Mouse (Mus musculus) heart, embryonic 11.5 days (tissue): ENCODE measurements around the gene Gpx2. TPM values are rescaled to one million over a fixed set of nuclear protein-coding genes. Genes with fewer than 3 reads are reported as not detected.
A peak's percentile ranks its signal among the peaks of the same experiment; 100 is the strongest.
"Not testable (repeated sequence)": the region's sequence is repeated elsewhere in the genome, so short reads cannot be mapped to it uniquely, and the experiment has no call there.

Experiments
- ATAC-seq: fragments of 200-750 bp; cut with Nextera tagmentation; replicated peaks from 2 replicates; pipeline ENCODE4 v1.8.0; 2017; ENCODE audit warnings: moderate library complexity; ENCODE audit not compliant: insufficient number of reproducible peaks, low FRiP score, low TSS enrichment
- H3K27ac ChIP-seq: fragments of 300-500 bp; sonication (generic); 2 replicates; pipeline ENCODE4 v1.5.1; 2014; ENCODE audit warnings: mild to moderate bottlenecking, low read depth, low read length
- H3K27me3 ChIP-seq: fragments of 300-500 bp; sonication (generic); 2 replicates; pipeline ENCODE4 v1.6.1; 2014; ENCODE audit warnings: mild to moderate bottlenecking, low read length, mixed read lengths; ENCODE audit not compliant: control insufficient read depth, insufficient read depth
- H3K36me3 ChIP-seq: fragments of 300-500 bp; sonication (generic); 2 replicates; pipeline ENCODE4 v1.6.1; 2014; ENCODE audit warnings: mild to moderate bottlenecking, low read length, moderate library complexity, mixed read lengths; ENCODE audit not compliant: control insufficient read depth, insufficient read depth
- H3K4me1 ChIP-seq: fragments of 300-500 bp; sonication (generic); 2 replicates; pipeline ENCODE4 v1.6.1; 2014; ENCODE audit warnings: low read length; ENCODE audit not compliant: control insufficient read depth, insufficient read depth
- H3K4me2 ChIP-seq: fragments of 300-500 bp; sonication (generic); 2 replicates; pipeline ENCODE4 v1.6.1; 2014; ENCODE audit warnings: mild to moderate bottlenecking, moderate library complexity
- H3K4me3 ChIP-seq: fragments of 300-500 bp; sonication (generic); 2 replicates; pipeline ENCODE4 v1.5.1; 2014; ENCODE audit warnings: low read depth, low read length
- H3K9ac ChIP-seq: fragments of 300-500 bp; sonication (generic); 2 replicates; pipeline ENCODE4 v1.6.1; 2014; ENCODE audit warnings: mild to moderate bottlenecking, low read depth, low read length, moderate library complexity
- H3K9me3 ChIP-seq: fragments of 300-500 bp; sonication (generic); replicated peaks from 2 replicates; pipeline ENCODE4 v1.6.1; 2016; ENCODE audit warnings: low read length; ENCODE audit not compliant: control insufficient read depth
- WGBS: fragments of 180-500 bp; shearing (Covaris S2); extraction: QIAGEN DNeasy Blood & Tissue Kit; methylation state at CpG from one replicate; pipeline ENCODE4 v1.1.7; 2014; ENCODE audit not compliant: insufficient replicate concordance; 5-methylcytosine and 5-hydroxymethylcytosine counted together
- polyA plus RNA-seq: library from polyadenylated mRNA; unstranded; fragments of >200 nt; fragmentation: Nextera tagmentation; extraction: Ambion mirVana; gene quantifications from 2 replicates; pipeline ENCODE4 v1.2.1, GENCODE M21; 2014

Gpx2 gene
- polyA plus RNA-seq, 1 experiment from 2014 or later = 0.36 TPM

DNA sequence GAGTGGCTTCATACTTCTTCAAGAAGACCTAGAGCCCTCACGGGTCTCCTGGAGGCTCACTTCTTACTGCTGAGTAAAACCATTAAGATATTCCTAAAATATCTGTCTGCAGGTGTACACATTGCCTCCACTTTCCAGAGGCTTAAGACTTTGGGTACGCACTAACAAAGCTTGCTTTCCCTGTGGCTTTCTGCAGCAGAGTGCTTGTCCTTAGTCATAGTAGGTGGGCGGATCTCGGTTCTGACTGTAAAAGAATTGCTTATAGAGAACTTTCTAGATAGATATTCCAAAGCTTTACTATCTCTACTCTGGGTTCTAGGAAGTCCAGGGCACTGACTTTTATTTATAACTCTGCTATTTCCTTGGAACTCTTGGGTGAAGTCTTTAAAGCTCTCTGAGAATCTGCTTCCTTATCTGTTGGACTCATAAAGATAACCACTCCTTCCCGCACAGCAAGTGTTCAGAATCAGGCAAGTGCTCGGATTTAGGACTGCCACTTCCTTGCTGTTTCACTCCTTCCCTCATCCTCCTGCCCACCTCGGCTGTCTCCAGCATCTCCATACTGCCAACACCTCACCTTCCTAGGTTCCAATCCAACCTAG, 1.7 kb upstream of the Gpx2 start:
- Histone ChIP-seq H3K27ac (no peak overlapping the region), H3K36me3 (no peaks in the 10 kb centered on the region), H3K9me3 (no peaks in the 10 kb centered on the region), H3K4me2 (no peak overlapping the region), H3K27me3 (peaks cover 7% of the 10 kb centered on the region; the same call in 1 of the 2 replicates), H3K4me1 (no peaks in the 10 kb centered on the region), H3K9ac (no peak overlapping the region), H3K4me3 (no peak overlapping the region)
- no peak for ATAC-seq
- WGBS = 65% methylated on average over 7 of the region's 7 CpGs

DNA sequence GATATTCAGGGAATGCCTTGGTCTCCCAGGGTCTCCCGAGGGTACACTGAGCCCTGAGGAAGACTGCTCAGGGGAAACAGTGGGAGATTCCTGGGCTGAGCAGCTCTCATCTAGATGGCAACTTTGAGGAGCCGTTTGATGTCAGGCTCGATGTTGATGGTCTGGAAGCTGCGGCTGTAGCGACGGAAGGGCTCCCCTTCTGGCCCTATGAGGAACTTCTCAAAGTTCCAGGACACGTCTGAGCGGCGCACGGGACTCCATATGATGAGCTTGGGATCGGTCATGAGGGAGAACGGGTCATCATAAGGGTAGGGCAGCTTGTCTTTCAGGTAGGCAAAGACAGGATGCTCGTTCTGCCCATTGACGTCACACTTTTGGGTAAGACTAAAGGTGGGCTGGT, 2.8 kb downstream of the Gpx2 start:
- H3K9me3 ChIP-seq, ATAC-seq, H3K4me3 ChIP-seq, H3K27me3 ChIP-seq, H3K4me2 ChIP-seq, H3K36me3 ChIP-seq, H3K9ac ChIP-seq, H3K27ac ChIP-seq: not testable (repeated sequence)
- H3K4me1 ChIP-seq = peaks cover 17% of the 10 kb centered on the region
- WGBS = 54% methylated on average over 14 of the region's 14 CpGs

DNA sequence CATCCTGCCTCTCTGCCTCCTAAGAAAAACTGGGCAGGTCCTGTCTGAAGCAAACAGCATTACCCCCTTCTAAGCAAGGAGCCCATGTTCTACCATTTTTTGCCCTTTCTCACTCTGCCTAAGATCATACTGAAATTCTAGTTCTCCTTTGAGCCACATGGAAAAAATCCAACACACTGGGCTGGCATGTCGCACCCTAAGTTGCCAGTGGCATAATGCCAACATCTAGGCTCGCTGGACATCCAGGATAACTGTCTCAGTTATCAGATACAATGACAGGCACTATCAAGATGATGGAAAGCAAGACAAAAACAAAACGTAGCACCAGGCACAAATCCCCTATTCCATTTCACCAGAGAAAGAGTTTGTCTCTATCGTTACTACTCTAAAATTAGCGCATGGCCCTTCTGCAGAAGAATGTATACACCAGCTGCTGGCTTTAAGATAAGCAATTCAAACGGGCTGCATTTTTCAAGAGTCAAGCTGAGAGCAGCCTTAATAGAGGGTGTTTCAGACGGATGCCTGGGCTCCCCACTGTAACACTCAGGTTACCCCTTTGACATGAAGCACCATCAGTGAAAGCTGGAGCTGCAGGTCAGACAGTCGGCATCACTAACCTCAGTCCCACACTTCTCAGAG, 4.8 kb downstream of the Gpx2 start:
- H3K27ac ChIP-seq = peak overlapping the region; percentile 82
- peaks cover 17% of the 10 kb centered on the region for H3K4me1 ChIP-seq
- H3K27me3 ChIP-seq = no peaks in the 10 kb centered on the region
- H3K9me3 ChIP-seq = no peaks in the 10 kb centered on the region
- no peaks in the 10 kb centered on the region for H3K36me3 ChIP-seq
- 0 out of 2 replicates have a peak overlapping the region, but pooled peaks have one; percentile 3 for H3K9ac ChIP-seq
- ATAC-seq = no peak; the same call in 1 of the 2 replicates
- 11% methylated on average over 8 of the region's 8 CpGs for WGBS
- H3K4me3 ChIP-seq = no peak overlapping the region
- peak overlapping the region; percentile 46 for H3K4me2 ChIP-seq

GRCm38 (mm10) chr12:76784056-76784619, 11.2 kb downstream of the Gpx2 start:
- WGBS = 44% methylated on average over 10 of the region's 10 CpGs
- peaks cover 17% of the 10 kb centered on the region for H3K4me1 ChIP-seq
- no peak overlapping the region for H3K4me3 ChIP-seq
- H3K9me3 ChIP-seq = no peaks in the 10 kb centered on the region
- H3K9ac ChIP-seq = 0 out of 2 replicates have a peak overlapping the region, but pooled peaks have one; percentile 39
- H3K27ac ChIP-seq = peak overlapping the region; percentile 35; the same call in 1 of the 2 replicates
- no peak overlapping the region for H3K4me2 ChIP-seq
- H3K36me3 ChIP-seq = no peaks in the 10 kb centered on the region
- no peak for ATAC-seq
- no peaks in the 10 kb centered on the region for H3K27me3 ChIP-seq

GRCm38 (mm10) chr12:76780639-76781468, 14.5 kb downstream of the Gpx2 start:
- 73% methylated on average over 12 of the region's 12 CpGs for WGBS
- Histone ChIP-seq H3K27ac (0 out of 2 replicates have a peak overlapping the region, but pooled peaks have one; percentile 29), H3K27me3 (no peaks in the 10 kb centered on the region)

GRCm38 (mm10) chr12:76779951-76780350, 15.4 kb downstream of the Gpx2 start:
- Histone ChIP-seq H3K27me3 (no peaks in the 10 kb centered on the region), H3K27ac (no peak overlapping the region), H3K4me2 (no peak overlapping the region), H3K9ac (no peak overlapping the region), H3K4me1 (peaks cover 21% of the 10 kb centered on the region), H3K9me3 (no peaks in the 10 kb centered on the region), H3K36me3 (peaks cover 3% of the 10 kb centered on the region; the same call in 1 of the 2 replicates), H3K4me3 (no peak overlapping the region)
- 84% methylated on average over 5 of the region's 5 CpGs for WGBS
- no peak for ATAC-seq

More at GRCm38 (mm10) chr12:76780639-76781468, 14.5 kb downstream of the Gpx2 start:
- no peaks in the 10 kb centered on the region for H3K9me3 ChIP-seq
- H3K9ac ChIP-seq = no peak overlapping the region
- H3K36me3 ChIP-seq = peaks cover 3% of the 10 kb centered on the region; the same call in 1 of the 2 replicates
- ATAC-seq = no peak
- H3K4me2 ChIP-seq = no peak overlapping the region
- no peak overlapping the region for H3K4me3 ChIP-seq
- peaks cover 17% of the 10 kb centered on the region for H3K4me1 ChIP-seq

DNA sequence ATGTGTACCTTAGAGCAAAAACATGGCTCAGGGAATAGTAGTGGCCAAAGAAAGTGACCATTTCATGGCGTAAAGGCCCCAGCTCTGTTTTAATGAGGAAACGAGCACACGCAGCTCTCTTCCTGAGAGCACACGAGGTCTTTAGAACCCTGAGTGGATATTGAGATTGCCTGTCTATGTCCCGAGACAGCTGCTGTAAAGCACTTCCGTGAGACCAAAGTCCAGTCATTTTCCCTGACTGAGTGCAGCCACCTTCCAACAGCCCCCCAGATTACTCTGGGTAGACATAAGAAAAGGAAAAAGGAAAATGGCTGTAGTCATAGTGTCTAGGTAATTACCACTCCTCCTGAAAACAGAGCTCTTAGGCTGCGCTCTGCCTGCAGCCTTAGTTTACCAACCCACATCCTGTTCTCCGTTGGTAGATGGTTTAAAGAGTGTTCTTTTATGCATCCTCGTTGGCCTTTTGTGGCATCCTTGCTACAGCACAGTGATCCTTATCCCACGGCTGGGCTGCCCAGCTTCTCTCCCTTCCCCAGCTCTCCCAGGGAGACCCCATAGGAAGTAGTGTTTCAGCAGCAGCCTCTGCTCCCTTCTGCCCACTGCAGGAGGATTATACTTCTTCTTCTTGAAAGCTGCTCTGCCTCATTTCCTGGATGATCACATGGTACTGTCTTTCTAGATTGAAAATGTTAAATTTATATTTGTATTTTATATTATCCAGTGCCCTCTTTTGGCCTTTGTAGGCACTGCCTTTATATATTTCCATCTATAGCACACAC, 16.9 kb downstream of the Gpx2 start:
- Histone ChIP-seq H3K36me3 (peaks cover 3% of the 10 kb centered on the region; the same call in 1 of the 2 replicates), H3K4me3 (no peak overlapping the region), H3K27ac (no peak overlapping the region), H3K4me2 (no peak overlapping the region), H3K4me1 (0 out of 2 replicates have a peak, but pooled peaks cover 9% of the 10 kb centered on the region), H3K9ac (no peak overlapping the region), H3K27me3 (no peaks in the 10 kb centered on the region), H3K9me3 (no peaks in the 10 kb centered on the region)
- WGBS = 80% methylated on average over 10 of the region's 10 CpGs
- ATAC-seq = no peak

- Histone ChIP-seq H3K36me3 (peaks cover 3% of the 10 kb centered on the region; the same call in 1 of the 2 replicates), H3K27me3 (no peaks in the 10 kb centered on the region), H3K9me3 (no peaks in the 10 kb centered on the region), H3K4me3 (no peak overlapping the region), H3K4me2 (no peak overlapping the region), H3K27ac (no peak overlapping the region), H3K9ac (no peak overlapping the region), H3K4me1 (0 out of 2 replicates have a peak, but pooled peaks cover 9% of the 10 kb centered on the region)
- no peak for ATAC-seq
Measured at GRCm38 (mm10) chr12:76777845-76778244, 17.5 kb downstream of the Gpx2 start.
